Mouse (Mus musculus): Measurements from ENCODE around the gene Clock. TPM values are rescaled to one million over a fixed set of nuclear protein-coding genes. Genes with fewer than 3 reads are reported as not detected.
A peak's percentile ranks its signal among the peaks of the same experiment; 100 is the strongest.

Gene Clock
- polyA plus RNA-seq, 1 experiment from 2014 or later = 7.9 TPM

GRCm38 (mm10) chr5:76164827-76165226 is 139.8 kb downstream of the Clock start:
- DNase-seq (ENCODE audit: low spot score) = peak; percentile 82
- Histone ChIP-seq H3K4me1 (replicated peaks; ENCODE audit: insufficient read depth, low read length) (no peaks in the 10 kb centered on the region), H3K27me3 (ENCODE audit: insufficient read depth, low read length) (no peaks in the 10 kb centered on the region), H3K9me3 (replicated peaks; ENCODE audit: low read length) (no peaks in the 10 kb centered on the region), H3K4me2 (ENCODE audit: low read length) (no peak overlapping the region), H3K4me3 (replicated peaks; ENCODE audit: low read depth, low read length) (no peak overlapping the region), H3K36me3 (ENCODE audit: insufficient read depth, low read length) (no peaks in the 10 kb centered on the region), H3K9ac (ENCODE audit: low read depth, low read length) (no peak overlapping the region), H3K27ac (no peak overlapping the region)
- 18% methylated on average over 7 of the region's 7 CpGs for WGBS
- no peak for TF ChIP-seq CTCF (IDR thresholded peaks at IDR 0.05; ENCODE audit: low read depth)
- ATAC-seq (replicated peaks; ENCODE audit: low FRiP score, low read depth) = no peak

GRCm38 (mm10) chr5:76163828-76164390 is 140.7 kb downstream of the Clock start:
- DNase-seq (ENCODE audit: low spot score) (no peak), ATAC-seq (replicated peaks; ENCODE audit: low FRiP score, low read depth) (no peak)
- H3K36me3 ChIP-seq (ENCODE audit: insufficient read depth, low read length) = no peaks in the 10 kb centered on the region
- no peaks in the 10 kb centered on the region for H3K27me3 ChIP-seq (ENCODE audit: insufficient read depth, low read length)
- no peak overlapping the region for H3K27ac ChIP-seq
- 54% methylated on average over 4 of the region's 4 CpGs for WGBS
- no peak overlapping the region for H3K4me3 ChIP-seq (replicated peaks; ENCODE audit: low read depth, low read length)
- H3K9me3 ChIP-seq (replicated peaks; ENCODE audit: low read length) = no peaks in the 10 kb centered on the region
- no peaks in the 10 kb centered on the region for H3K4me1 ChIP-seq (replicated peaks; ENCODE audit: insufficient read depth, low read length)
- H3K9ac ChIP-seq (ENCODE audit: low read depth, low read length) = no peak overlapping the region
- TF ChIP-seq CTCF (IDR thresholded peaks at IDR 0.05; ENCODE audit: low read depth) = no peak
- no peak overlapping the region for H3K4me2 ChIP-seq (ENCODE audit: low read length)

- Histone ChIP-seq H3K9ac (ENCODE audit: low read depth, low read length) (no peak overlapping the region), H3K4me3 (replicated peaks; ENCODE audit: low read depth, low read length) (no peak overlapping the region), H3K36me3 (ENCODE audit: insufficient read depth, low read length) (no peaks in the 10 kb centered on the region), H3K27me3 (ENCODE audit: insufficient read depth, low read length) (no peaks in the 10 kb centered on the region), H3K27ac (no peak overlapping the region), H3K4me2 (ENCODE audit: low read length) (no peak overlapping the region), H3K9me3 (replicated peaks; ENCODE audit: low read length) (no peaks in the 10 kb centered on the region), H3K4me1 (replicated peaks; ENCODE audit: insufficient read depth, low read length) (no peaks in the 10 kb centered on the region)
- TF ChIP-seq CTCF (IDR thresholded peaks at IDR 0.05; ENCODE audit: low read depth) = no peak
- ATAC-seq (replicated peaks; ENCODE audit: low FRiP score, low read depth) = no peak
- no peak for DNase-seq (ENCODE audit: low spot score)
- 82% methylated on average over 5 of the region's 5 CpGs for WGBS
These were observed 141.7 kb downstream of the Clock start for GRCm38 (mm10) chr5:76162926-76163325.

GRCm38 (mm10) chr5:76161491-76161890 is 143.1 kb downstream of the Clock start:
- no peaks in the 10 kb centered on the region for H3K27me3 ChIP-seq (ENCODE audit: insufficient read depth, low read length)
- 91% methylated on average over 6 of the region's 6 CpGs for WGBS
- DNase-seq (ENCODE audit: low spot score) (no peak), ATAC-seq (replicated peaks; ENCODE audit: low FRiP score, low read depth) (no peak)
- TF ChIP-seq CTCF (IDR thresholded peaks at IDR 0.05; ENCODE audit: low read depth) = no peak
- no peak overlapping the region for H3K9ac ChIP-seq (ENCODE audit: low read depth, low read length)
- H3K9me3 ChIP-seq (replicated peaks; ENCODE audit: low read length) = no peaks in the 10 kb centered on the region
- no peaks in the 10 kb centered on the region for H3K4me1 ChIP-seq (replicated peaks; ENCODE audit: insufficient read depth, low read length)
- H3K4me3 ChIP-seq (replicated peaks; ENCODE audit: low read depth, low read length) = no peak overlapping the region
- H3K27ac ChIP-seq = no peak overlapping the region
- H3K36me3 ChIP-seq (ENCODE audit: insufficient read depth, low read length) = 0 out of 2 replicates have a peak, but pooled peaks cover 2% of the 10 kb centered on the region
- no peak overlapping the region for H3K4me2 ChIP-seq (ENCODE audit: low read length)

- DNase-seq (ENCODE audit: low spot score) = no peak
- no peak overlapping the region for H3K27ac ChIP-seq
- no peaks in the 10 kb centered on the region for H3K9me3 ChIP-seq (replicated peaks; ENCODE audit: low read length)
- 0 out of 2 replicates have a peak, but pooled peaks cover 7% of the 10 kb centered on the region for H3K36me3 ChIP-seq (ENCODE audit: insufficient read depth, low read length)
- no peak overlapping the region for H3K4me2 ChIP-seq (ENCODE audit: low read length)
- H3K27me3 ChIP-seq (ENCODE audit: insufficient read depth, low read length) = no peaks in the 10 kb centered on the region
- H3K9ac ChIP-seq (ENCODE audit: low read depth, low read length) = no peak overlapping the region
- H3K4me1 ChIP-seq (replicated peaks; ENCODE audit: insufficient read depth, low read length) = no peaks in the 10 kb centered on the region
- WGBS = 56% methylated on average over 3 of the region's 3 CpGs
- no peak for ATAC-seq (replicated peaks; ENCODE audit: low FRiP score, low read depth)
- no peak overlapping the region for H3K4me3 ChIP-seq (replicated peaks; ENCODE audit: low read depth, low read length)
- no peak for TF ChIP-seq CTCF (IDR thresholded peaks at IDR 0.05; ENCODE audit: low read depth)
These were observed 144.5 kb downstream of the Clock start for GRCm38 (mm10) chr5:76160086-76160485.

Other genes with a start within 250 kb of the Clock start
- gene Srd5a3, start 164.5 kb downstream of the Clock start, polyA plus RNA-seq (2015; fragmentation: Nextera tagmentation; extraction: Ambion mirVana) = 43.3 and 43.6 TPM in 2 replicates
- 110 and 127 TPM in 2 replicates for gene Tmem165, start 120.9 kb downstream of the Clock start, polyA plus RNA-seq (2015; fragmentation: Nextera tagmentation; extraction: Ambion mirVana)
- gene Pdcl2, start 26.4 kb upstream of the Clock start, polyA plus RNA-seq (2015; fragmentation: Nextera tagmentation; extraction: Ambion mirVana) = not detected in 2 replicates
- not detected in 2 replicates for gene Nmu, start 59.0 kb upstream of the Clock start, polyA plus RNA-seq (2015; fragmentation: Nextera tagmentation; extraction: Ambion mirVana)
- not detected in 2 replicates for gene Gm7271, start 179.2 kb upstream of the Clock start, polyA plus RNA-seq (2015; fragmentation: Nextera tagmentation; extraction: Ambion mirVana)
- gene Exoc1, start 224.5 kb upstream of the Clock start, polyA plus RNA-seq (2015; fragmentation: Nextera tagmentation; extraction: Ambion mirVana) = 22.1 and 24.7 TPM in 2 replicates

Data from kidney, postnatal 0 days (tissue).